Mouse (Mus musculus) T-helper 17 cell (primary cell): Measurements from ENCODE around the gene Pde4a.
"Not testable (repeated sequence)": the region's sequence is repeated elsewhere in the genome, so short reads cannot be mapped to it uniquely, and the experiment has no call there.

Source experiments
- in situ Hi-C, 2 experiments: fragments of 300-600 bp; cut with MboI, MseI; formaldehyde crosslinking; loops; 1 replicate in 1 of 2; 2 replicates in 1 of 2; pipeline ENCODE4 v1.15.1; 2025; ENCODE audit warnings: high pct_unique_total_duplicates in 2 of 2

Gene Pde4a

DNA sequence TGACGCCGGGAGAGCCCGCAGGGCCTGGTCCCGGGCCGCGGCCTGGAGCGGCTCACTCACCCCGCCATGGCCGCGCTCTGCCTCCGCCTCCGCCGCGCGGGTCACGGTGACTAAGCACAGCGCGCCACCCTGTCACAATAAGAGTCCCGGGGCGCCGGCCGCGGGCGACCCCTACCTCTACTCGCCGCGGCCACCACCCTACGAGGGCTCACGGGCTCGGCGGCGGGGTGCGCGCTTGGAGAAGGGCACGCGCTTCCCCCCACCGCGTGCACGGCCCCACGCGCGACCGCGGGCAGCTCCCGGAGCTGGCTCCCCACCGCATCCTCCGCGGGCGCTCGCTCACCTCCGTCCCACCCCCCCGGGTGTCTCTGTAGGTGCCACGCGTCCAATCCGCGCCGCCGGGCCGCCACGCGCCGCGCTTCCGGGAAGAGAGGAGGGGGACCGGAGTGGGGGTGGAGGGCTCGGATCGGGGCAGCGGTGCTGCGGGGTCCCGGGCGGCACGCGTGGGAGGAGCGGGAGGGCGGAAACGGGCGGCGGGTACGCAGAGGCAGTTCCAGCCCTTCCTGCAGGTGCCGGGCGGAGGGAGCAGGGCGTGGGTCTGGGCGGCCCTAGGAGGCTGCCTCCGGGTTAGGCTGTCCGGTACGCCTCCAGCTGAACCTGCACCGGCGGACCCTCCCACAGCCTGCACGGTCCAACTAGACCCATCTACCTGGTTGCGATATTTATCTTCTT, 73.4 kb downstream of the Pde4a start, which contains the start of gene Keap1:
TSS of gene Keap1 (minus strand) at position 629 of the 732 bp plus-strand sequence.
- in situ Hi-C loops, result no loop called here

DNA sequence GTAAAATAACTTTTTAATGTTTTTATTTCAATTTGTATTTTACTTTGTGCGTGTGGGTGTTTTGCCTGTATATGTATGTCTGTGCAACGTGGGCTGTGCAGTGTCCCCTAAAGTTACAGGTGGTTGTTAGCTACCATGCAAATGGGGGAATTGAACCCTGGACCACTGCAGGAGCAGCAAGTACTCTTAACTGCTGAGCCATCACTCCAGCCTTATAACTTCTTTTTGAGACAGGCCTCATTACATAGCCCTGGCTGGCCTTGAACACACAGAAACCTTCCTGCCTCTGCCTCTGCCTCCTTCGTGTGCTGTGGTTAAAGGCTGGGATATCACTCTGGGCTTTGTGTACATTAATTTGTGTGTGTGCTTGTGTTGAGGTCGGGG, 73.9 kb downstream of the Pde4a start:
- in situ Hi-C loops, result no loop called here

DNA sequence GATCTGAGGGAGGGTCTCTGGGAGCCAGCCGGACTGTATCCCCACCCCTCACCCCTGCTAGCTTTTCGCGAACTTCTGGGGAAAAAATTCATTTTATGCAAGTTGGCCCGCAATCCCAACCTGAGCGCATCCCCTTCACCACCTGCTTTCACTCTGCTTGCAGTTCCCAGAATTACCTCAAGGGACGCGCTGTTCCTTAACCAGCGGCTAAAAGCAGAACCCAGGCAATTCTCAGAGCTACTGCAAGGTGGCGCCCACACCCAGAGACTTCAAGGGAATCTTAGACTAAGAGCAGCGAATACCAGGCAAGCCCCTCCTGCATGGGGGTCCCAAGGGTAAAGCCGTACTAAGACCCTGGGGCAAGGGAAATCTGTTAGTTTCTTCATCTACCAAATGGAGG, 75.8 kb downstream of the Pde4a start:
- in situ Hi-C loops, result no loop called here

GRCm38 (mm10) chr9:21243826-21244427, 78.4 kb downstream of the Pde4a start:
- in situ Hi-C loops, result no loop called here

DNA sequence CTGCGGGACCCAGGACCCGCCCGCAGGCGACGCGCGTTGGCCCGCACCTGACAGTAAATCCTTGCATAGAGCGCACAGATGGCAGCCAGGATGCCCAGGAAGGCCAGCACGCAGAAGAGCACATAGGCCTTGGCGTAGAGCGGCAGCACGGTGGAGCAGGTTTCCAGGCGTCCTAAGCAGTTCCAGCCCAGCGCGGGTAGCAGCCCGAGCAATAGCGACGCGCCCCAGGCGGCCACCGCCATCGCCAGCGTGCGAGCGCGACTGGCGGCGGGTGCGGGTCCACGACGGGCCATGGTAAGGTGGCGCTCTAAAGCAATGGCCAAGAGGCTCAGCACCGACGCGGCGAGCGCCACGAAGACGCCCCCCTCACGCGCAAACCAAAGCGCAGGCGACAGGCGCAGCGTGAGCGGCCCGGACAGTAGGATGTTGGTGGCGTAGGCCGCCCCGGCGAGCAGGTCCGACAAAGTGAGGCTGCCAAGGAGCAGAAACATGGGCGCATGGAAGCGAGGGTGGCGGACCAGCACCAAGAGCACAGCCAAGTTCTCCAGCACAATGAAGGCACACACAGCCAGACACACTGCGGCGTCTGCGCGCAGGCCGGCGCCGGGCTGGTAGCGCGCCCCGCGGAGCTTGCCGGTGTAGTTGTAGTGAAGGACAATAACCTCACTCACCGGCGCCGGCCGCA, 79.1 kb downstream of the Pde4a start:
- in situ Hi-C loops, result no loop called here

GRCm38 (mm10) chr9:21245113-21245487, 79.6 kb downstream of the Pde4a start:
- in situ Hi-C loops, result no loop called here

- in situ Hi-C loops, result no loop called here
Observed at GRCm38 (mm10) chr9:21246342-21246741, 80.8 kb downstream of the Pde4a start.

GRCm38 (mm10) chr9:21248326-21248725, 82.8 kb downstream of the Pde4a start, which contains the start of gene S1pr5:
Gene S1pr5, minus strand, starts transcription at chr9:21248443.
- in situ Hi-C loops, result no loop called here

DNA sequence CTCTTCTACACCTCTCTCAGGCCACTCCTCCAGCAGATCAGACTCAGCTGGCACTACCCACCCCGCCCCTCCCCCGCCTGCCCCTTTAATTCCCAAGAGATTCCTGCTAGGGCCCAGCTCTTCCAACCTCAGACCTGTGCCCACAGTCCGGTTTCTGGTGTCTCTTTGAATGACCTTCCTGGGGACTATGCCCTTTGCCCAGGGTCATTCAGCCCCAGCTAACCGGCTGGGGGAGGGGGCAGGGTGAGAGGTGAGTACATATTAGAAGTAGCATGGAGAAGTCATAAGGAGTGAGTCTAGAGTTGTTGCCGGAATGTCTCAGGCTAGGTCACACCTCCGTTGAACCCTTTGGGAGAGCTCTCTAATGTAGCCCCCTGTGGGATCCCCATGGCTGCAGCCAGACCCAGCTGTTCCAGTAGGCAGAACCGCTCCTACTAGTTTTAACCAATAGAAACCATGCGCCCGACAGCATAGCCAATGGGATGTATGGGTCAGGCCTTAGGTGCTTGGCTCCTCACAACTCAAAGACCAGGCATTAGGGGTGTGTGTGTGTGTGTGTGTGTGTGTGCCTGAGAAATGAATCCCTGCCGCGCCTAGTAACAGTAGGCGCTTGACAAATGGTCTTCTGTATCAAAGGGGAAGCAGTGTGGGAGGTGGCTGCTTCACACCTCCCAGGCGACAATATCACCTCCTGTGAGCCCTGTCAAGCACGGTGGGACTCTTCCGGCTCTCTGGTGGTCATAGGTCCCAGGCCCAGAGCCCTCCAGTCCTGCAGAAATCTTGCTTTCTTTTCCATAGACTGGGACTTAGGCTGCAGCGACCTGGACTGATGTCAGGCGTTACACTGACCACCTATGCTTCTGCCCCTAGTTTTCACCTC, 84.4 kb downstream of the Pde4a start:
- in situ Hi-C loops, result no loop called here

- in situ Hi-C loops, result no loop called here
Observed at GRCm38 (mm10) chr9:21250509-21250908, 85.0 kb downstream of the Pde4a start.

- in situ Hi-C loops, result no loop called here
Observed at GRCm38 (mm10) chr9:21251116-21251735, 85.7 kb downstream of the Pde4a start.

DNA sequence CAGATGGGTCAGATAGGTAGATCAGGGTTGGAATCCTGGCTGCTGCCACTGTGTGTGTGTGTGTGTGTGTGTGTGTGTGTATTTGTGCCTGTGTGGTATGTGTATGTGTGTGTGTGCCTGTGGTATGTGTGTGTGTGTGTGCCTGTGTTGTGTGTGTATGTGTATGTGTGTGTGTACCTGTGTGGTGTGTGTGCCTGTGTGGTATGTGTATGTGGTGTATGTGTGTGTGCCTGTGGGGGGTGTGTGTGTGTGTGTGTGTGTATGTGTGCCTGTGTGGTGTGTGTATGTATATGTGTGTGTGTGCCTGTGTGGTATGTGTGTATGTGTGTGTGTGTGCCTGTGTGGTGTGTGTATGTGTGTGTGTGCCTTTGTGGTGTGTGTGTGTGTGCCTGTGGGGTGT, 89.2 kb downstream of the Pde4a start:
- in situ Hi-C loops, result no loop called here

DNA sequence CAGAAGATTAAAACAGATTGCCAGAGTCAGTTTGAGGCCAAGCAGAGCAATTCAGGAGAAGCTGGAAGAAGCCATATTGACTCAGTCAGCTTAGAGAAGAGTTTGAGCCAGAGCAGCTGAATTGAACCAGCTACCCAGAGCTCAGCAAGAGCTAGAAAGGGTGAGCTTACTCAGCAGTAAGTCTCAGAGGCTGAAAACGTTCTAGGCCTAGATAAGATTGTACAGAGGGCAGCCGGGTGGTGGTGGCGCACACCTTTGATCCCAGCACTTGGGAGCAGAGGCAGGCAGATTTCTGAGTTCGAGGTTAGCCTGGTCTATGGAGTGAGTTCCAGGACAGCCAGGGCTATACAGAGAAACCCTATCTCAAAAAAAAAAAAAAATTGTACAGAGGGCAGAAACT, 90.8 kb downstream of the Pde4a start:
- in situ Hi-C loops, result not testable (repeated sequence)

- in situ Hi-C loops, result no loop called here
Observed at GRCm38 (mm10) chr9:21260491-21261040, 95.1 kb downstream of the Pde4a start.

DNA sequence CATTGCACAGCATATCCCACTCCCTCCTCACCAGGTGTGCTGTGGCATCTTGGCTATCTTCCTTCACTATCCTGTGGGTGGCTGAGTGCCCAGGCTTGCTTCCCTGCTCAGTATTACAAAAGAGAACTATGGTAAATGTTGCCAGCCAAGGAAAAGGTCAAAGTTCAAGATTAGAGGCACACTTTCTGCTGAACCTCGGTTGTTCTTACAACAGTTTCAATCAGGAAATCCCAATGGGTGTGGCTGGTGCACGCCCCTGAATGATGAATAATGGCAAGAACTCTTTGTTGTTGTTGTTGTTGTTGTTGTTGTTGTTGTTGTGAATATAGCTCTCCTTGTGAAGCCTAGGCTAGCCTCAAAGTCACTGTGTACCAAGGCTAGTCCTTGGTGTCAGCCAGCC, 96.3 kb downstream of the Pde4a start:
- in situ Hi-C loops, result no loop called here
